Mouse (Mus musculus): ENCODE results near the gene Vps26a. TPM values are rescaled to one million over a fixed set of nuclear protein-coding genes. Genes with fewer than 3 reads are reported as not detected.
A peak's percentile ranks its signal among the peaks of the same experiment; 100 is the strongest.

Vps26a gene
- polyA plus RNA-seq (2015; fragmentation: Nextera tagmentation; extraction: Ambion mirVana): 107 and 119 TPM in 2 replicates

GRCm38 (mm10) chr10:62486618-62487415 lies at the start of gene Vps26a:
Gene Vps26a (minus strand): TSS chr10:62486805.
- WGBS: under 1% methylated on average over 56 of the region's 59 CpGs
- H3K36me3 ChIP-seq: no peaks in the 10 kb centered on the region
- H3K27me3 ChIP-seq (replicated peaks): no peaks in the 10 kb centered on the region
- peak within 1 kb of the TSS; percentile 57 for H3K4me2 ChIP-seq (replicated peaks)
- peak within 1 kb of the TSS; percentile 89 for H3K27ac ChIP-seq
- peak within 1 kb of the TSS; percentile 97 for H3K4me3 ChIP-seq (replicated peaks)
- peak within 1 kb of the TSS; percentile 91 for H3K9ac ChIP-seq
- peak; percentile 93 for ATAC-seq
- H3K4me1 ChIP-seq (replicated peaks): peaks cover 4% of the 10 kb centered on the region; the same call in 1 of the 2 replicates
- H3K9me3 ChIP-seq: no peaks in the 10 kb centered on the region

DNA sequence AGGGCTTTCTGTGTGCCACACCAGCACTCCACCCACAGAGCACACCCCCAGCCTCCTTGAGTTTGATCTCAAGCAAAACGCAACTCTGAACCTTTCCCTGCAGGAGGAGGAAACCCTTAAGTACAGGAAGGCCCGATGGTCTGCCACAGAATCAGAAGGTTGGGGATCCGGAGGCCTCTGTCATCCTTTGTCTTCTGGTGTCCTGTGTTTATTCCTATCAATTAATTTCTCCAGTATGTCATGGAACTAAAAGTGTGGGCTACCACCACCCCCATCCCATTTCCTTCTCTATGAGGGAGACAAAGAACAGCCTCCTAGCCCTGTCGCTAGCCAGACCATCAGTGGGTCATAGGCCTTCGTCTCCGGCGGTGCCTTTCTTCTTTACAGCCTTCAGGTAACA lies 47.9 kb upstream of the Vps26a start:
- Histone ChIP-seq H3K9me3 (no peaks in the 10 kb centered on the region), H3K27me3 (replicated peaks) (no peaks in the 10 kb centered on the region), H3K4me2 (replicated peaks) (no peak overlapping the region), H3K9ac (no peak overlapping the region), H3K36me3 (no peaks in the 10 kb centered on the region), H3K4me1 (replicated peaks) (no peaks in the 10 kb centered on the region), H3K27ac (no peak overlapping the region), H3K4me3 (replicated peaks) (no peak overlapping the region)
- ATAC-seq: no peak
- WGBS: 76% methylated on average over 7 of the region's 7 CpGs

DNA sequence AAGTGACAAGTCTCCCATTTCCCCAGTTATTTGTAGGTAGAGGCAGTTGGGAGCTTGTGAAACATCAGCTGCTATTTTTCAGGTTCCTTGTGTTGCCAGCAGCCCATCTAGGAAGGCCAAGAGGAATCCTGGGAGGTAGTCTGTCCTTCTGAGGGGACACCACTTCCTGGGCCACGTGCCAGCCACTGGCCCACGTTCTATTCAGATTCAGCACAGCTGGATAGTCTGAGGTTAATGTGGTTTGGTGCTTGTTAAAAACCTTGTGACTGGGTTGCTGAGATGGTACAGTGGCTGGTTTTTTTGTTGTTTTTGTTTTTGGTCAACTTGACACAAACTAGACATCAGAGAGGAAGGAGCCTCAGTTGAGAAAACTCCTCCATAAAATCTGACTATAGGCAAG lies 46.2 kb upstream of the Vps26a start:
- no peak for ATAC-seq
- H3K4me2 ChIP-seq (replicated peaks): no peak overlapping the region
- no peak overlapping the region for H3K27ac ChIP-seq
- H3K9ac ChIP-seq: no peak overlapping the region
- no peak overlapping the region for H3K4me3 ChIP-seq (replicated peaks)
- no peaks in the 10 kb centered on the region for H3K9me3 ChIP-seq
- no peaks in the 10 kb centered on the region for H3K4me1 ChIP-seq (replicated peaks)
- no peaks in the 10 kb centered on the region for H3K27me3 ChIP-seq (replicated peaks)
- no peaks in the 10 kb centered on the region for H3K36me3 ChIP-seq
- 48% methylated on average over 2 of the region's 2 CpGs for WGBS

DNA sequence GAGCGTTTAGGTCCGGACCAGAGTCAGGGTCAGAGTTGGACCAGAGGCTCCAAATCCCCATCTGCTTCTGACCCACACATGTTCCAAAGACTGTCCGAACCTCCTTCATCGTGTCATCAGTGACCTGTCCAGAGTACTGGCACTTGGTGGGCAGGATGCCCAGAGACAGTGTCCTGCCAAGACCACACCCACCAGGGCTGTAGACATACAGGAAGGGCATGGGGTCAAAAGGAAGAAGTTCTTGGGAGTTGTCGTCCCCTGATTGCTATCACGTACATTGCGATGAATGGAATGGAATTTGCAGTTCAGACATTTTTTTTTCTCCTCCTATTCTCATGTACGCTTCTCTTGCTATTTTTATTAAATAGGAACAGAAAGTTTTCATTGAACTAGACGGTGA lies 43.6 kb upstream of the Vps26a start:
- H3K4me1 ChIP-seq (replicated peaks): no peaks in the 10 kb centered on the region
- no peaks in the 10 kb centered on the region for H3K36me3 ChIP-seq
- H3K27ac ChIP-seq: no peak overlapping the region
- H3K9ac ChIP-seq: no peak overlapping the region
- no peak for ATAC-seq
- WGBS: 71% methylated on average over 9 of the region's 9 CpGs
- no peak overlapping the region for H3K4me3 ChIP-seq (replicated peaks)
- H3K4me2 ChIP-seq (replicated peaks): no peak overlapping the region
- no peaks in the 10 kb centered on the region for H3K9me3 ChIP-seq
- no peaks in the 10 kb centered on the region for H3K27me3 ChIP-seq (replicated peaks)

GRCm38 (mm10) chr10:62527351-62527750 lies 40.7 kb upstream of the Vps26a start, which contains the start of gene Srgn:
Gene Srgn (minus strand): TSS chr10:62527451.
- H3K4me1 ChIP-seq (replicated peaks): no peaks in the 10 kb centered on the region; the same call in 1 of the 2 replicates
- no peak within 1 kb of the TSS for H3K4me2 ChIP-seq (replicated peaks)
- no peak within 1 kb of the TSS for H3K27ac ChIP-seq
- no peak for ATAC-seq
- no peak within 1 kb of the TSS for H3K4me3 ChIP-seq (replicated peaks)
- no peak within 1 kb of the TSS for H3K9ac ChIP-seq
- H3K36me3 ChIP-seq: no peaks in the 10 kb centered on the region
- 85% methylated on average over 14 of the region's 14 CpGs for WGBS
- no peaks in the 10 kb centered on the region for H3K27me3 ChIP-seq (replicated peaks)
- no peaks in the 10 kb centered on the region for H3K9me3 ChIP-seq

DNA sequence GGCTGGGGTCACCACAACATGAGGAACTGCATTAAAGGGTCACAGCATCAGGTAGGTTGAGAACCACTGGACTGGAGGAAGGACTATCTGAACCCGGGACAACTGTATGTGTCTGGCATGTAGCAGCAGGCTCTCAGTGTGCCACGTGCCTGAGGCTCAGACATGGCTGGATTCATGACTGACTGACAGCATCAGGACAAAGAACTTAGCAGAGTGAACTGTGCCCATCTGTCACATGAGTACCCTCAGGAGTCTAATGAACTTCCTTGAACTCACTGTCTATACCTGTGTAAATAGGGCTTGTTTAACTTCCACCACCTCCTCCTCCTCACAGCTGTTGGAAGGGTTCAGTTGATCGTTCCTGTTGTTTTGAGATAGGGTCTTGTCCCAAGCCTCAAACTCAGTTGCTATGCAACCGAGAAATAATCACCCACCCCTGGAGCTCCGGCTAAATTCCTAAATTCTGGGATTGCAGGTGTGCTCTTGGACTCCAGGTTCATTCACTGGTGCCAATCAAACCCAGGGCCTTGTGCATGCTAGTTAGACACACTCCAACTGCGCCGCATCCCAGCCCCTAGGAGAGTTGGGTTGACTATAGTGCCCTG lies 35.8 kb upstream of the Vps26a start:
- Histone ChIP-seq H3K27ac (0 out of 2 replicates have a peak overlapping the region, but pooled peaks have one; percentile 22), H3K36me3 (no peaks in the 10 kb centered on the region), H3K9ac (no peak overlapping the region), H3K4me2 (replicated peaks) (no peak overlapping the region), H3K9me3 (no peaks in the 10 kb centered on the region), H3K27me3 (replicated peaks) (no peaks in the 10 kb centered on the region), H3K4me3 (replicated peaks) (no peak overlapping the region), H3K4me1 (replicated peaks) (no peaks in the 10 kb centered on the region; the same call in 1 of the 2 replicates)
- peak; percentile 86 for ATAC-seq
- 63% methylated on average over 7 of the region's 7 CpGs for WGBS

DNA sequence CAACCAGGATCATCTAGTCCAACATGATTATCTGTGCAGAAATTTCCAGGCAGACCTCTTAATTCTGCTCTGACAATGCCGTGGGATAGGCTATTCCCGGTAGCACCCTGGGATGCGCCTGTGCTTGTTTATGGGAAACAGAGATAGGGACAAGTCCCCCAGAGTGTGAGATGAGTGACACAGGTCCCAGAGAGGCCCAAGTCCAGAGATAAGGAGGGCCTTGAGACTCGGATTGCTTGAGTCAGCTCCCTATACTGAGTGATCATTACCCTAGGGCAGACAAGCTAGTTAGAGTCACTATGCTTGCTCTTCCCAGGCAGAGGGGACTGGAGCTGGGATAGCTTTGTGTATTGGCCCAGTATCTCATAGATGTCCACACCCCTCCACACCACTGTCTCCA lies 35.2 kb upstream of the Vps26a start:
- Histone ChIP-seq H3K27me3 (replicated peaks) (no peaks in the 10 kb centered on the region), H3K36me3 (no peaks in the 10 kb centered on the region), H3K4me2 (replicated peaks) (no peak overlapping the region), H3K4me1 (replicated peaks) (no peaks in the 10 kb centered on the region; the same call in 1 of the 2 replicates), H3K4me3 (replicated peaks) (no peak overlapping the region), H3K27ac (0 out of 2 replicates have a peak overlapping the region, but pooled peaks have one; percentile 22), H3K9ac (no peak overlapping the region), H3K9me3 (no peaks in the 10 kb centered on the region)
- 47% methylated on average over 4 of the region's 4 CpGs for WGBS
- peak; percentile 81 for ATAC-seq

DNA sequence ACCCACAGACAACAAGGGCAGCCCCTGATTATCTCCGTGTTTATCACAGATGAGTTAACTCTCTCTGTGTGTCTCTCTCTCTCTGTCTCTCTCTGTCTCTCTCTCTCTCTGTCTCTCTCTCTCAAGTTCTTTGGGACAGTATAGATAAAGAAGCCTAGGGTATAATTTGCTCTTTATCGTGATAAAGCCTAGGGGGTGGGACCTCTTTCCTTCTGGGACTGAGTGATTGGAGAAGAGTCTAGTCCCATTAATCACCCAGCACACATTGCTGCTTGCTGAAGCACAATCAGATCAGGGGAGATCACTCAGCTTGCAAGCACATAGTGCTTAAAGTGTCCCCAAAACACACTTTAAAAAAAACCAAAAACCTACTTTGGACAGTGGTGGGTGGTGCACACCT lies 34.3 kb upstream of the Vps26a start:
- Histone ChIP-seq H3K27ac (no peak overlapping the region), H3K4me1 (replicated peaks) (no peaks in the 10 kb centered on the region; the same call in 1 of the 2 replicates), H3K4me3 (replicated peaks) (no peak overlapping the region), H3K9ac (no peak overlapping the region), H3K4me2 (replicated peaks) (no peak overlapping the region), H3K36me3 (no peaks in the 10 kb centered on the region), H3K27me3 (replicated peaks) (no peaks in the 10 kb centered on the region), H3K9me3 (no peaks in the 10 kb centered on the region)
- no peak for ATAC-seq
- WGBS: 58% methylated on average over 2 of the region's 2 CpGs

- no peaks in the 10 kb centered on the region; the same call in 1 of the 2 replicates for H3K4me1 ChIP-seq (replicated peaks)
- ATAC-seq: no peak
- H3K9ac ChIP-seq: no peak overlapping the region
- H3K9me3 ChIP-seq: no peaks in the 10 kb centered on the region
- H3K27me3 ChIP-seq (replicated peaks): no peaks in the 10 kb centered on the region
- H3K36me3 ChIP-seq: no peaks in the 10 kb centered on the region
- WGBS: 81% methylated on average over 6 of the region's 6 CpGs
- no peak overlapping the region for H3K27ac ChIP-seq
- no peak overlapping the region for H3K4me3 ChIP-seq (replicated peaks)
- no peak overlapping the region for H3K4me2 ChIP-seq (replicated peaks)
Observed at GRCm38 (mm10) chr10:62517511-62517910, 30.9 kb upstream of the Vps26a start.

GRCm38 (mm10) chr10:62512855-62513254 lies 26.2 kb upstream of the Vps26a start:
- H3K4me2 ChIP-seq (replicated peaks): no peak overlapping the region
- ATAC-seq: no peak
- no peaks in the 10 kb centered on the region for H3K27me3 ChIP-seq (replicated peaks)
- no peak overlapping the region for H3K4me3 ChIP-seq (replicated peaks)
- no peak overlapping the region for H3K27ac ChIP-seq
- no peaks in the 10 kb centered on the region for H3K4me1 ChIP-seq (replicated peaks)
- H3K9ac ChIP-seq: no peak overlapping the region
- 94% methylated on average over 4 of the region's 4 CpGs for WGBS
- no peaks in the 10 kb centered on the region for H3K9me3 ChIP-seq
- H3K36me3 ChIP-seq: no peaks in the 10 kb centered on the region

GRCm38 (mm10) chr10:62511528-62511927 lies 24.9 kb upstream of the Vps26a start:
- H3K4me2 ChIP-seq (replicated peaks): no peak overlapping the region
- no peaks in the 10 kb centered on the region for H3K36me3 ChIP-seq
- H3K4me1 ChIP-seq (replicated peaks): no peaks in the 10 kb centered on the region
- H3K27ac ChIP-seq: no peak overlapping the region
- no peak for ATAC-seq
- WGBS: 73% methylated on average over 6 of the region's 6 CpGs
- H3K9me3 ChIP-seq: no peaks in the 10 kb centered on the region
- no peak overlapping the region for H3K4me3 ChIP-seq (replicated peaks)
- no peak overlapping the region for H3K9ac ChIP-seq
- no peaks in the 10 kb centered on the region for H3K27me3 ChIP-seq (replicated peaks)

- no peak overlapping the region for H3K4me2 ChIP-seq (replicated peaks)
- no peak overlapping the region for H3K4me3 ChIP-seq (replicated peaks)
- H3K27me3 ChIP-seq (replicated peaks): no peaks in the 10 kb centered on the region
- no peak overlapping the region for H3K27ac ChIP-seq
- WGBS: 60% methylated on average over 11 of the region's 11 CpGs
- no peaks in the 10 kb centered on the region for H3K36me3 ChIP-seq
- H3K9me3 ChIP-seq: no peaks in the 10 kb centered on the region
- H3K9ac ChIP-seq: no peak overlapping the region
- H3K4me1 ChIP-seq (replicated peaks): no peaks in the 10 kb centered on the region
- no peak for ATAC-seq
Observed at GRCm38 (mm10) chr10:62509032-62509656, 22.5 kb upstream of the Vps26a start.
